In the genomic region with DNA sequence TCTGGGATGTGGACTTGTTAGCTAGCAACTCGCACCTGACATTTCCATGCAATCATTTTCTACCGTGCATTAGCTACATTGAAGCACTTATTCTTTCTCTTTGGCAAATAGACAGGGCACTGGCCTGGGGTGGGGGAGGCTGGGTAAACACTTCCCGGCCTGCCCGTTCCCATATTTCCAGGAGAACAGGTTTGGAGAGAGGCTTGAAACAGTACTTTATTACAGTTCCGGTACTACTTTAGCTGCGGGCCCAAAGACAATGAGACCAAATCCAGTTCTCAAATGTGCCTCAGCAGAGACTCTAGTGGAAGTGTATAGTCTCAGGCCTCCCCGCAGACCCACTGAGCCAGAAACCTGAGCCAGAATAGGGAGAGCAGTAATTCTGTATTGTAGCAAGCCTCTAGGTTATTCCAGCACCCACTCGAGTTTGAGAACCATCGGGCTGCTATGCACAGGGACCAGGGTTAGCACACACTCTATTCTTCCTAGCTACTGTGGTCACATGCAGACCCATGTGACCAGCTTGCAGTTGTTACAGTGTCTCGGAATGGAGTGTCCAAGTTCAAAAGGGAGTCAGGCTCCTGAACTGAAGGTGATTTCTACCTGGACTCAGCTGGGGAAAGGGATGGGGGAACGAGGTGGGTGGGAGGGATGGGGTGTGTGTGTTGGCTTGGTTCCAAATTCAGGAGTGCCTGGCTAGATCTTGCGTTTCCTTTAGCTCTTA, we compare ENCODE assay signal across 22 mouse cellular contexts. TPM values are rescaled to one million over a fixed set of nuclear protein-coding genes. Genes with fewer than 3 reads are reported as not detected.
DNase-seq lines count a peak whose midpoint lies in the region; ATAC-seq lines count a peak whose summit lies in the region.
"Had no signal": no experiment of that assay in that cellular context is flagged by ENCODE, and none has a peak within 500 bp of the region (broad histone marks: within the 10 kb centered on the region; RNA-seq: fewer than 3 reads in every experiment).

No protein-coding gene starts in this region.

- peak; percentile 10 for ATAC-seq in frontal cortex, adult (ENCODE audit: low TSS enrichment)
- no peak for ATAC-seq in heart, embryonic 11.5 days (replicated peaks; ENCODE audit: insufficient number of reproducible peaks, low FRiP score, low TSS enrichment)
- ATAC-seq: activated CD4-positive, CD25-positive, alpha-beta regulatory T cell, adult 4 months had no signal

- H3K36me3 ChIP-seq in heart, embryonic 11.5 days (ENCODE audit: control insufficient read depth, insufficient read depth, low read length) = no peaks in the 10 kb centered on the region
- H3K36me3 ChIP-seq: heart, embryonic 15.5 days; hindbrain, embryonic 13.5 days; limb, embryonic 12.5 days; liver, embryonic 15.5 days had no signal

- no peaks in the 10 kb centered on the region for H3K9me3 ChIP-seq in heart, embryonic 11.5 days (replicated peaks; ENCODE audit: control insufficient read depth, low read length)
- H3K9me3 ChIP-seq: heart, embryonic 15.5 days; hindbrain, embryonic 13.5 days; limb, embryonic 12.5 days; liver, embryonic 15.5 days had no signal

- H3K4me1 ChIP-seq in heart, embryonic 11.5 days (ENCODE audit: control insufficient read depth, insufficient read depth, low read length) = 0 out of 2 replicates have a peak, but pooled peaks cover 2% of the 10 kb centered on the region

- 74% methylated on average over 12 of the region's 12 CpGs for WGBS in heart, embryonic 11.5 days (ENCODE audit: insufficient replicate concordance)

- no peak overlapping the region for H3K4me2 ChIP-seq in heart, embryonic 11.5 days
- H3K4me2 ChIP-seq: heart, embryonic 15.5 days; hindbrain, embryonic 13.5 days; limb, embryonic 12.5 days; liver, embryonic 15.5 days had no signal

- no peak overlapping the region for H3K27ac ChIP-seq in heart, embryonic 11.5 days (ENCODE audit: low read depth, low read length)
- H3K27ac ChIP-seq: heart, embryonic 15.5 days; hindbrain, embryonic 13.5 days; limb, embryonic 12.5 days; liver, embryonic 15.5 days had no signal

- no peak for DNase-seq in frontal cortex, postnatal 14 days (ENCODE audit: low spot score in 2 of 2)
- DNase-seq in urinary bladder, postnatal 14 days (ENCODE audit: low spot score) = peak; percentile 63
- DNase-seq in urinary bladder, postnatal 4 days (ENCODE audit: low spot score in 2 of 2) = no peak
- peak; percentile 84 for DNase-seq in lung, postnatal 25 days (ENCODE audit: low spot score)
- DNase-seq in neural tube, embryonic 10.5 days (ENCODE audit: extremely low spot score, low spot score) = no peak
- DNase-seq in spleen, adult 12 weeks (ENCODE audit: low spot score) = no peak
- DNase-seq: cerebellum, postnatal 36 days; heart, adult 11 months; kidney, adult 11 months; kidney, postnatal 14 days; thymus, adult 2 months had no signal

- no peaks in the 10 kb centered on the region for H3K27me3 ChIP-seq in heart, embryonic 11.5 days (ENCODE audit: control insufficient read depth, insufficient read depth, low read length)
- H3K27me3 ChIP-seq: heart, embryonic 15.5 days; hindbrain, embryonic 13.5 days; limb, embryonic 12.5 days; liver, embryonic 15.5 days had no signal

- no peak overlapping the region for H3K4me3 ChIP-seq in heart, embryonic 11.5 days (ENCODE audit: low read depth, low read length)
- H3K4me3 ChIP-seq: heart, embryonic 15.5 days; hindbrain, embryonic 13.5 days; limb, embryonic 12.5 days; liver, embryonic 15.5 days had no signal

- H3K9ac ChIP-seq in heart, embryonic 11.5 days (ENCODE audit: low read depth, low read length) = no peak overlapping the region
- H3K9ac ChIP-seq: heart, embryonic 15.5 days; hindbrain, embryonic 13.5 days; limb, embryonic 12.5 days; liver, embryonic 15.5 days had no signal

RNA-seq across cellular contexts. Expression of gene Gucy2g, which starts 27.3 kb away (rescaled TPM):
- polyA plus RNA-seq in heart, embryonic 11.5 days (2014; fragmentation: Nextera tagmentation; extraction: Ambion mirVana) = not detected in 2 replicates
- polyA plus RNA-seq: activated CD4-positive, CD25-positive, alpha-beta regulatory T cell, adult 4 months; embryonic facial prominence, embryonic 11.5 days; forebrain, embryonic 11.5 days; heart, embryonic 15.5 days; limb, embryonic 12.5 days; liver, embryonic 15.5 days had no signal

RNA-seq across cellular contexts. Expression of gene Tectb, which starts 33.2 kb away (rescaled TPM):
- not detected in 2 replicates for polyA plus RNA-seq in heart, embryonic 11.5 days (2014; fragmentation: Nextera tagmentation; extraction: Ambion mirVana)
- polyA plus RNA-seq: activated CD4-positive, CD25-positive, alpha-beta regulatory T cell, adult 4 months; embryonic facial prominence, embryonic 11.5 days; forebrain, embryonic 11.5 days; heart, embryonic 15.5 days; limb, embryonic 12.5 days; neural tube, embryonic 14.5 days; spleen, adult 2 months had no signal

RNA-seq across cellular contexts. Expression of gene Acsl5, which starts 38.0 kb away (rescaled TPM):
- polyA plus RNA-seq in heart, embryonic 11.5 days (2014; fragmentation: Nextera tagmentation; extraction: Ambion mirVana) = 28.6 and 35.8 TPM in 2 replicates

Comparison
In these comparisons a context has a peak if more than half of its experiments do, and no peak if none do; other contexts are left out.
1. DNase-seq: peak in urinary bladder, postnatal 14 days (single experiment) and lung, postnatal 25 days (single experiment); none in frontal cortex, postnatal 14 days (0 of 2), urinary bladder, postnatal 4 days (0 of 2), neural tube, embryonic 10.5 days (single experiment) and spleen, adult 12 weeks (single experiment).